Mouse (Mus musculus) activated CD4-positive, CD25-positive, alpha-beta regulatory T cell (primary cell): ENCODE results near the gene Smok3c. TPM values are rescaled to one million over a fixed set of nuclear protein-coding genes. Genes with fewer than 3 reads are reported as not detected.

Experiments
- polyA plus RNA-seq, 2 experiments: library from polyadenylated mRNA; unstranded; fragments of 100-300 nt; shearing (Covaris generic); gene quantifications; one replicate each; pipeline ENCODE4 v1.2.1; 2017

Smok3c gene
- polyA plus RNA-seq, result under 1 TPM in 1 of 2 experiments, not detected in 1; 0.20 TPM

DNA sequence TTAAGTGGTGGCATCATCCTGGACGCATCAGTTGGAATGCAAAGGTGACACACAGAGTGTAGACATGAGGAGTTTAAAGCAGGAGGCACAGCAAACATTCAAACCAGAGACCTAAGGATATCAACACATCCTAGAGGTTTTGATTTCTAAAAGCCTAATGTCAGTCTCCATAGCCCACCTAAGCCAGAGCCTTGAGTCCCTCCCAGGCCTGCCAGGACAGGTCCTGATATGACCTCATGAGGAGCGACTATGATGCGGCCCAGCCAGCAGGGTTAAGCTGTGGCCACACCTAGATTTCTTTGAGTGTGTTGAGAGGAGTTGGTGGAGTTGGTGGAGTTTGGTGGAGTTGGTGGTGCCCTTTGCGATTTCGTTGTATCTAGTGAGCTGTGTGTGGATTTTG lies at the start of gene Smok3c:
Gene Smok3c, plus strand, starts transcription at position 301 of the 400 bp plus-strand sequence.

DNA sequence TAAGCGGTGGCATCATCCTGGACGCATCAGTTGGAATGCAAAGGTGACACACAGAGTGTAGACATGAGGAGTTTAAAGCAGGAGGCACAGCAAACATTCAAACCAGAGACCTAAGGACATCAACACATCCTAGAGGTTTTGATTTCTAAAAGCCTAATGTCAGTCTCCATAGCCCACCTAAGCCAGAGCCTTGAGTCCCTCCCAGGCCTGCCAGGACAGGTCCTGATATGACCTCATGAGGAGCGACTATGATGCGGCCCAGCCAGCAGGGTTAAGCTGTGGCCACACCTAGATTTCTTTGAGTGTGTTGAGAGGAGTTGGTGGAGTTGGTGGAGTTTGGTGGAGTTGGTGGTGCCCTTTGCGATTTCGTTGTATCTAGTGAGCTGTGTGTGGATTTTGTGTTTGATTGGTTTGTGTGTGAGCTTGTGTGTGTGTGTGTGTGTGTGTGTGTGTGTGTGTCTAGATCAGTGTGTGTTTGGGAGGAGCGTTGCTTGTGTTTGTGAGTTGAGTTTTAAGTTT lies 32.0 kb upstream of the Smok3c start, which contains the start of the genes Smok3a and Smok3b:
Gene Smok3a, plus strand, starts transcription at position 301 of the 519 bp plus-strand sequence.
Gene Smok3b, plus strand, starts transcription at position 469 of the 519 bp plus-strand sequence.

DNA sequence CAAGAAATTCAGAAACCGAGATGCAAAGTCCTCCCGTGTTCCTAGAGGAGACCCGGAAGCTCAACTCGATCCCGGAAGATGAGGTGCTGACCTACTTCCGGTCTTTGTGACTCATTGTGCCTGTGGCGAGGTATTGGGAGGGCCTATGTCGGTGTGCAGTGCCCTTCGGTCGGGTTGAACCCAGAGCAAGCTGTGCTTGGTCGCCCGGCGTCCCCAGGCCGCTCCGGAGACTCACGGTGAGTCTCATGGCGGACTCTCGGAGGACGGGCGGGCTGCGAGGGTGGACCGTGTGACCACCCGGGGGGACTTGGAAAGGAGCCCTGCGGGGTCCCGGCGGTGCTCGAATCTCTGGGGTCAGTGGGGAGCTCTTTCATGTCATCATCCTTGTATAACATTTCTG lies 32.0 kb downstream of the Smok3c start, which contains the start of gene Zkscan1:
Gene Zkscan1, plus strand, starts transcription at position 89 of the 400 bp plus-strand sequence.

Other genes with a start within 250 kb of the Smok3c start
- 1 to 10 TPM in 1 of 2 experiments, under 1 TPM in 1; 0.70 to 1.2 TPM for gene Pilra, start 216.9 kb upstream of the Smok3c start, polyA plus RNA-seq
- 1 to 10 TPM in 1 of 2 experiments, under 1 TPM in 1; 0.58 to 1.5 TPM for gene Pilrb1, start 195.1 kb upstream of the Smok3c start, polyA plus RNA-seq
- 1 to 10 TPM in 1 of 2 experiments, under 1 TPM in 1; 0.44 to 1.6 TPM for gene Pilrb2, start 181.4 kb upstream of the Smok3c start, polyA plus RNA-seq
- under 1 TPM in 1 of 2 experiments, not detected in 1; 0.11 TPM for gene Cyp3a13, start 131.6 kb upstream of the Smok3c start, polyA plus RNA-seq
- under 1 TPM in 1 of 2 experiments, not detected in 1; 0.06 TPM for gene Gjc3, start 90.1 kb upstream of the Smok3c start, polyA plus RNA-seq
- not detected for gene Azgp1, start 71.7 kb upstream of the Smok3c start, polyA plus RNA-seq
- under 1 TPM in 1 of 2 experiments, not detected in 1; 0.10 TPM for gene Smok3a, start 31.9 kb upstream of the Smok3c start, polyA plus RNA-seq
- under 1 TPM in 1 of 2 experiments, not detected in 1; 0.50 TPM for gene Smok3b, start 31.8 kb upstream of the Smok3c start, polyA plus RNA-seq
- 10 to 100 TPM; 13.7 to 15.0 TPM for gene Zkscan1, start 31.9 kb downstream of the Smok3c start, polyA plus RNA-seq
- 10 to 100 TPM; 25.9 to 26.6 TPM for gene Zscan21, start 63.7 kb downstream of the Smok3c start, polyA plus RNA-seq
- 10 to 100 TPM; 13.8 to 18.1 TPM for gene Zfp113, start 102.5 kb downstream of the Smok3c start, polyA plus RNA-seq
- gene Cops6, start 107.9 kb downstream of the Smok3c start, polyA plus RNA-seq, result 100 to 1,000 TPM; 201 to 238 TPM
- 10 to 100 TPM in 1 of 2 experiments, 1 to 10 TPM in 1; 4.1 to 11.6 TPM for gene Ap4m1, start 118.8 kb downstream of the Smok3c start, polyA plus RNA-seq
- 10 to 100 TPM; 79.6 to 79.8 TPM for gene Mcm7, start 119.2 kb downstream of the Smok3c start, polyA plus RNA-seq
- 10 to 100 TPM; 34.4 to 42.4 TPM for gene Taf6, start 134.3 kb downstream of the Smok3c start, polyA plus RNA-seq
- 10 to 100 TPM; 13.7 to 14.6 TPM for gene Cnpy4, start 134.3 kb downstream of the Smok3c start, polyA plus RNA-seq
- 1 to 10 TPM; 1.1 to 2.5 TPM for gene Mblac1, start 141.1 kb downstream of the Smok3c start, polyA plus RNA-seq
- gene Nxpe5, start 172.7 kb downstream of the Smok3c start, polyA plus RNA-seq, result under 1 TPM; 0.06 to 0.86 TPM
- 100 to 1,000 TPM in 1 of 2 experiments, 10 to 100 TPM in 1; 81.7 to 117 TPM for gene Lamtor4, start 202.3 kb downstream of the Smok3c start, polyA plus RNA-seq
- 10 to 100 TPM; 20.7 to 48.2 TPM for gene BC037034, start 210.8 kb downstream of the Smok3c start, polyA plus RNA-seq
- gene Gal3st4, start 219.6 kb downstream of the Smok3c start, polyA plus RNA-seq, result under 1 TPM; 0.28 to 0.37 TPM
- under 1 TPM in 1 of 2 experiments, not detected in 1; 0.28 TPM for gene Gm43720, start 226.8 kb downstream of the Smok3c start, polyA plus RNA-seq
- 1 to 10 TPM in 1 of 2 experiments, under 1 TPM in 1; 0.82 to 1.3 TPM for gene Gpc2, start 226.8 kb downstream of the Smok3c start, polyA plus RNA-seq
- gene Stag3, start 227.0 kb downstream of the Smok3c start, polyA plus RNA-seq, result 1 to 10 TPM in 1 of 2 experiments, under 1 TPM in 1; 0.85 to 3.1 TPM